Mouse (Mus musculus) forebrain, embryonic 13.5 days (tissue): ENCODE data around the gene Bpifb5. TPM values are rescaled to one million over a fixed set of nuclear protein-coding genes. Genes with fewer than 3 reads are reported as not detected.
A peak's percentile ranks its signal among the peaks of the same experiment; 100 is the strongest.
"Not testable (repeated sequence)": the region's sequence is repeated elsewhere in the genome, so short reads cannot be mapped to it uniquely, and the experiment has no call there.

Experiments used
- ATAC-seq: fragments of 200-750 bp; cut with Nextera tagmentation; 2 replicates; pipeline ENCODE4 v1.8.0; 2017
- H3K27ac ChIP-seq: fragments of 300-500 bp; sonication (generic); 2 replicates; pipeline ENCODE4 v1.5.1; 2015; ENCODE audit warnings: inconsistent platforms, mild to moderate bottlenecking, moderate library complexity
- H3K27me3 ChIP-seq: fragments of 300-500 bp; sonication (generic); 2 replicates; pipeline ENCODE4 v1.6.1; 2015; ENCODE audit warnings: mild to moderate bottlenecking, inconsistent platforms
- H3K36me3 ChIP-seq: fragments of 300-500 bp; sonication (generic); 2 replicates; pipeline ENCODE4 v1.6.1; 2015; ENCODE audit warnings: mild to moderate bottlenecking, inconsistent platforms; ENCODE audit not compliant: poor library complexity, severe bottlenecking
- H3K4me1 ChIP-seq: fragments of 300-500 bp; sonication (generic); 2 replicates; pipeline ENCODE4 v1.6.1; 2015; ENCODE audit warnings: inconsistent platforms
- H3K4me2 ChIP-seq: fragments of 300-500 bp; sonication (generic); 2 replicates; pipeline ENCODE4 v1.6.1; 2015; ENCODE audit warnings: inconsistent platforms, mild to moderate bottlenecking, moderate library complexity
- H3K4me3 ChIP-seq: fragments of 300-500 bp; sonication (generic); 2 replicates; pipeline ENCODE4 v1.5.1; 2015; ENCODE audit warnings: mild to moderate bottlenecking, inconsistent platforms
- H3K9ac ChIP-seq: fragments of 300-500 bp; sonication (generic); 2 replicates; pipeline ENCODE4 v1.6.1; 2015; ENCODE audit warnings: mild to moderate bottlenecking, inconsistent platforms
- H3K9me3 ChIP-seq: fragments of 300-500 bp; sonication (generic); replicated peaks from 2 replicates; pipeline ENCODE4 v1.6.1; 2016; ENCODE audit warnings: inconsistent platforms
- WGBS: fragments of 180-500 bp; shearing (Covaris S2); methylation state at CpG from one replicate; pipeline ENCODE4 v1.1.7; 2015; 5-methylcytosine and 5-hydroxymethylcytosine counted together
- polyA plus RNA-seq: library from polyadenylated mRNA; unstranded; fragments of >200 nt; fragmentation: Nextera tagmentation; extraction: Ambion mirVana; gene quantifications from 2 replicates; pipeline ENCODE4 v1.2.1, GENCODE M21; 2015

Bpifb5 gene
- not detected in 2 replicates for polyA plus RNA-seq

DNA sequence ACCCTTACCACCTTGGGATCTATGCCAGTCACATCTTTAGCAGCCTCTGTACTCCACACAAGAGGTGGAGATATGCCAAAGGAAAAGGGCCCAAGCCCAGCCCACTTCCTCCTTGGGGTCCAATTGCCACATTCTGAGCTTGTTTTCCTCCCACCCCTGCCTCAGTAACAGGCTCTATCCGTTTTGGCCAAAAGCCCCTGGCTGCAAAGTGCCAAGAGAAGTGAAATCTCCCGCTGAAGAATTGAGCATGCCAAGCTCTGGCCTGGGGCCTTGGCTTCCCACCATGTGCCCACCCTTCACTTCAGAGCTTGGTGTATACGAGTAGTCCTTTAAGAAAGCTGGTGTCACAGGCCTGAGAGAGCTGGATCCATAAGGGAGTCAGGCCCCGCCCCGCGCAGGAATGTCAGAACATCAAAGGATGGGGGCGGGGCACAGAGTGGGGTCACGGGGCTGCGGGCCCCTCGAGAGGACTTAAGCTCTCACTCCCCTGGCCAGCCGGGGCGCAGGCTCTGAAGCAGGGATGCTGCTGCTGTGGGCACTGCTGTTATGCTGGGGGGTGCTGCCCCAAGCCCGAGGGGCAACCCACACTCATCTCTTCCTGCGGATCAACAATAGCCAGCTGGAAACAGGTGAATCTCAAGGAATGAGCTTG lies at the start of gene Bpifb5:
Gene Bpifb5 (plus strand): TSS at position 478 of the 652 bp plus-strand sequence.
- no peaks in the 10 kb centered on the region for H3K9me3 ChIP-seq
- H3K27me3 ChIP-seq: no peaks in the 10 kb centered on the region
- no peak within 1 kb of the TSS for H3K27ac ChIP-seq
- H3K4me1 ChIP-seq: peaks cover 18% of the 10 kb centered on the region
- H3K4me3 ChIP-seq: no peak within 1 kb of the TSS
- peak within 1 kb of the TSS; percentile 38 for H3K4me2 ChIP-seq
- 4% methylated on average over 14 of the region's 14 CpGs for WGBS
- H3K36me3 ChIP-seq: no peaks in the 10 kb centered on the region
- peak within 1 kb of the TSS; percentile 16; the same call in 1 of the 2 replicates for H3K9ac ChIP-seq
- peak; percentile 90 for ATAC-seq

- not testable (repeated sequence) for H3K27me3 ChIP-seq, H3K9me3 ChIP-seq, H3K27ac ChIP-seq, H3K4me3 ChIP-seq, H3K36me3 ChIP-seq, ATAC-seq, H3K4me2 ChIP-seq, H3K4me1 ChIP-seq, H3K9ac ChIP-seq
- 86% methylated on average over 7 of the region's 7 CpGs for WGBS
Measured at GRCm38 (mm10) chr2:154181900-154182299, 41.6 kb upstream of the Bpifb5 start.

- H3K9me3 ChIP-seq, H3K9ac ChIP-seq, H3K4me2 ChIP-seq, H3K36me3 ChIP-seq, H3K4me1 ChIP-seq, H3K27me3 ChIP-seq, H3K4me3 ChIP-seq, H3K27ac ChIP-seq, ATAC-seq: not testable (repeated sequence)
- WGBS: 77% methylated on average over 4 of the region's 4 CpGs
Measured at GRCm38 (mm10) chr2:154183061-154183460, 40.5 kb upstream of the Bpifb5 start.

- Histone ChIP-seq H3K27me3 (no peaks in the 10 kb centered on the region), H3K4me1 (no peaks in the 10 kb centered on the region), H3K9me3 (no peaks in the 10 kb centered on the region), H3K4me3 (no peak overlapping the region), H3K36me3 (no peaks in the 10 kb centered on the region), H3K9ac (no peak overlapping the region), H3K4me2 (no peak overlapping the region), H3K27ac (no peak overlapping the region)
- ATAC-seq: no peak
- 86% methylated on average over 6 of the region's 6 CpGs for WGBS
Measured at GRCm38 (mm10) chr2:154185319-154185718, 38.2 kb upstream of the Bpifb5 start.

DNA sequence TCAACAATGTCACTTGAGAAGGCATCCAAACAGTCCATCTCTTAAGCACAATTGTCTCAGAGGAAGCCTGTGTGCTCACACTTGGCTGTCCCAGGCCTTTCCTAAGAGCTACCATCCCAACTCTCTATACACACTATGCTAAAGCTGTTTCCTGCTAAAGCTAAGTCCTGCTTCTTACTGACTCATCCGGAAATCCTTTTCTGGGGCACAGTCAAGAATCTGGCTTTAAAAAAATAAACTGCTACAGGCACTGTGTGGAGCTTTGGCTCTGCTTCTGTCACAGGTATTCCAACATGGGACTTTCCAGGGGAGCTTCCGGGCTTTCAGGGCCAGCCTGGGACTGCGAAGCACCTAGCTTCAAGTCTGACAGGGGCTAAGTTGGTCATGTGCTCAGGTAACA lies 37.8 kb upstream of the Bpifb5 start:
- H3K27me3 ChIP-seq: no peaks in the 10 kb centered on the region
- H3K36me3 ChIP-seq: no peaks in the 10 kb centered on the region
- H3K9me3 ChIP-seq: no peaks in the 10 kb centered on the region
- H3K9ac ChIP-seq: no peak overlapping the region
- H3K4me2 ChIP-seq: no peak overlapping the region
- H3K4me3 ChIP-seq: no peak overlapping the region
- H3K4me1 ChIP-seq: no peaks in the 10 kb centered on the region
- WGBS: 79% methylated on average over 3 of the region's 3 CpGs
- no peak overlapping the region for H3K27ac ChIP-seq
- ATAC-seq: no peak

- WGBS: 39% methylated on average over 5 of the region's 5 CpGs
- Histone ChIP-seq H3K4me1 (no peaks in the 10 kb centered on the region), H3K9me3 (no peaks in the 10 kb centered on the region), H3K4me3 (no peak overlapping the region), H3K27ac (no peak overlapping the region), H3K9ac (no peak overlapping the region), H3K36me3 (no peaks in the 10 kb centered on the region), H3K27me3 (no peaks in the 10 kb centered on the region), H3K4me2 (no peak overlapping the region)
- ATAC-seq: no peak
Measured at GRCm38 (mm10) chr2:154187468-154187867, 36.1 kb upstream of the Bpifb5 start.

DNA sequence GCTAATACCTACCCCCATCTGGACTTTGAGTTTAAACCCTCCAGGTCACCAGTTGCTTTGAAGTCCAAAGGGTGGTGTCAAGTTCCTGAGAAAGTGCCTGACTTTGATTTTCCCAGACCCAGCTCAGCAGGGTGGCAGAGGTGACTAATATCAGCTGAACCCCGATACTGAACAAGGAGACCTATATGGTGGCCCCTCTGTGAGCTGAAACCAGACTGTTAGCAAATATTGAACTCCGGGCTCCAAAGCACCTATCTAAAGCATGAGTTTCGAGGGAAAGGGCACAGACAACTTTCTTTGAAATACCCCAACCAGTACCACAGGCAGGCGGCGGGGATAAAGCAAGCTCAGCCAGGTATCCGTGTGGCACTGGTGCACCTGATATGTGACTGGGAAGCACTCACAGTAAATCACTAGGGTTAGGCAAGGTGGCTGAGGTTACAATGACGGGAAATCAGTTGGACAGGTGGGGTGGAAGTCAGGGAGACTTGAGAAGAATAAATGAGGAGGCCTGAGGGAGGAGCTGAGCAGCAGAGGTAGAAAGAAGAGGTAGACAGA lies 33.6 kb upstream of the Bpifb5 start:
- no peak overlapping the region for H3K9ac ChIP-seq
- ATAC-seq: no peak
- H3K4me3 ChIP-seq: no peak overlapping the region
- H3K4me2 ChIP-seq: no peak overlapping the region
- H3K36me3 ChIP-seq: no peaks in the 10 kb centered on the region
- 88% methylated on average over 7 of the region's 7 CpGs for WGBS
- no peaks in the 10 kb centered on the region for H3K9me3 ChIP-seq
- no peaks in the 10 kb centered on the region for H3K4me1 ChIP-seq
- no peaks in the 10 kb centered on the region for H3K27me3 ChIP-seq
- no peak overlapping the region for H3K27ac ChIP-seq

GRCm38 (mm10) chr2:154190546-154191258 lies 32.8 kb upstream of the Bpifb5 start, which contains the start of gene Bpifb1:
Gene Bpifb1 (plus strand): TSS chr2:154190818.
- Histone ChIP-seq H3K4me3 (no peak within 1 kb of the TSS), H3K9me3 (no peaks in the 10 kb centered on the region), H3K27ac (no peak within 1 kb of the TSS), H3K36me3 (no peaks in the 10 kb centered on the region), H3K27me3 (no peaks in the 10 kb centered on the region), H3K9ac (no peak within 1 kb of the TSS), H3K4me2 (no peak within 1 kb of the TSS), H3K4me1 (no peaks in the 10 kb centered on the region)
- ATAC-seq: no peak
- WGBS: 86% methylated on average over 11 of the region's 11 CpGs

DNA sequence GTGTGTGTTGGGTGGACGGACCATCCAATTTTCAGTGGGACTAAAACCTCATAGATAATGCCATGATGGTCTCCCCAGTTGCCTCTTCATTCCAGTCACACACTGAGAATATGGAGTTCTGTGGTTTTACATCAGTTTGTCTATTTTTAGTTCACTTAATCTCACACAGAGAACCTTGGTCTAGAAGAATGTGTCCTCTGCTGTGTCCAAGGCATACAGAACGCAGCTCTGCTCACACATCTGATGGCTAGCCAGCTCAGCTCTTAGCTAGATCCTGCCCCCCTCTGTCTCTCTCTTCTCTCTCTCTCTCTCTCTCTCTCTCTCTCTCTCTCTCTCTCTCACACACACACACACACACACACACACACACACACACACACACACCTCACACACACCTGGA lies 31.4 kb upstream of the Bpifb5 start:
- ATAC-seq: no peak
- Histone ChIP-seq H3K27ac (no peak overlapping the region), H3K9ac (no peak overlapping the region), H3K36me3 (no peaks in the 10 kb centered on the region), H3K4me1 (no peaks in the 10 kb centered on the region), H3K4me3 (no peak overlapping the region), H3K4me2 (no peak overlapping the region), H3K9me3 (no peaks in the 10 kb centered on the region), H3K27me3 (no peaks in the 10 kb centered on the region)
- WGBS: 80% methylated on average over 2 of the region's 2 CpGs

DNA sequence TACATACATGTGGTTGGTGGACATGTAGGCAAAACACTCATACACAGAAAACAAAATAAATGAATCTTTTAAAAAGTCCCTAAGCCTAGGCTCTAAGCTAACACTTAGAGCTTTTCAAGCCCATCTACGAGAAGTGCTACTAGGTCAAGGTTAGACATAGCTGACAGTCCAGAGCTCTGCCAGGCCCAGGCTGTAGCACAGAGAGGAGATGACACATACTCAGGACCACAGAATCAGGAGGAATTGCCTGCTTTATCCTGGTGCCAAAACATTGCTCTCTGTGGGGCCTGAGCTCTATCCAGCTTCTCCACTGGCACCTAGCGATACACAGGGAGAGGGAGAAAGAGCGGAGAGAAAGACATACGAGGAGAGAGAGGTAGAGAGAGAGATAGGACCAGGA lies 30.5 kb upstream of the Bpifb5 start:
- no peak for ATAC-seq
- H3K9ac ChIP-seq: no peak overlapping the region
- H3K9me3 ChIP-seq: no peaks in the 10 kb centered on the region
- no peak overlapping the region for H3K4me2 ChIP-seq
- H3K27me3 ChIP-seq: no peaks in the 10 kb centered on the region
- WGBS: 95% methylated on average over 4 of the region's 4 CpGs
- H3K36me3 ChIP-seq: no peaks in the 10 kb centered on the region
- no peaks in the 10 kb centered on the region for H3K4me1 ChIP-seq
- no peak overlapping the region for H3K27ac ChIP-seq
- H3K4me3 ChIP-seq: no peak overlapping the region

DNA sequence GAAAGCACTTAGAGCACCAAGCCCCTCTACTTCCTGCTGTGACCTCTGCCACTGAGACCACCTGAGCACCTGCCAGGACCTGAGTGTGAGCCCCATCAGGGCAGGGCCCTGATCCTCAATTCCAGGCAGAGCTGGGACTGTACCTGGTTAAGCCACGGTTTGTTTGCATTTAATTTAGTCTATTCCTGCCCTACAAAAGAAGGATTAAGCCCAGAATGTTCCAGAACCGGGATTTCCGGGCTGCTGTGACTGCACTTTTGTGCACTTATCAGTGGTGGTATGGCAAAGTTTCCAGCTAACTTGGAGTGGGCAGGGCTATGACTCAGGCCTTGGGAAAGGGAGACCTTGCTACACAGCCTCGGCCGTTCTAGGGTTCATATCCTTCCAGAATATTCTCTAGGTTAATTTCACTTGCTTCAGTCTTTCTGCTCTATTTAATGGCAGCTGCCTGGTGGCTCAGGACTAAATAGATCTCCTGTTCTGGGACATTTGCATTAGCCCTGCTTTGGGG lies 29.5 kb upstream of the Bpifb5 start:
- no peaks in the 10 kb centered on the region for H3K27me3 ChIP-seq
- H3K4me2 ChIP-seq: no peak overlapping the region
- ATAC-seq: no peak
- WGBS: 68% methylated on average over 5 of the region's 5 CpGs
- no peaks in the 10 kb centered on the region for H3K36me3 ChIP-seq
- H3K9me3 ChIP-seq: no peaks in the 10 kb centered on the region
- no peak overlapping the region for H3K27ac ChIP-seq
- no peak overlapping the region for H3K9ac ChIP-seq
- H3K4me3 ChIP-seq: no peak overlapping the region
- no peaks in the 10 kb centered on the region for H3K4me1 ChIP-seq

GRCm38 (mm10) chr2:154197036-154197435 lies 26.5 kb upstream of the Bpifb5 start:
- Histone ChIP-seq H3K27ac (no peak overlapping the region), H3K4me3 (no peak overlapping the region), H3K9me3 (no peaks in the 10 kb centered on the region), H3K9ac (no peak overlapping the region), H3K4me1 (no peaks in the 10 kb centered on the region), H3K4me2 (no peak overlapping the region), H3K36me3 (no peaks in the 10 kb centered on the region), H3K27me3 (no peaks in the 10 kb centered on the region)
- WGBS: 88% methylated on average over 9 of the region's 9 CpGs
- no peak for ATAC-seq
